Mouse (Mus musculus) C2C12 (cell line): Measurements from ENCODE around the gene Rrad.

Experiments
- CEBPB ChIP-seq: IDR thresholded peaks from one replicate; pipeline ENCODE4 v1.6.1; 2011; ENCODE audit warnings: low read depth, mild to moderate bottlenecking, control low read depth, moderate library complexity
- CTCF ChIP-seq: IDR thresholded peaks from one replicate; pipeline ENCODE4 v1.5.1; 2011; ENCODE audit not compliant: control insufficient read depth, insufficient read depth, insufficient read length
- FOSL1 ChIP-seq: IDR thresholded peaks from one replicate; pipeline ENCODE4 v1.8.0; 2011; ENCODE audit warnings: mild to moderate bottlenecking, low read length; ENCODE audit not compliant: poor library complexity, insufficient read depth, severe bottlenecking
- MAX ChIP-seq: IDR thresholded peaks from one replicate; pipeline ENCODE4 v1.6.1; 2011; ENCODE audit warnings: mild to moderate bottlenecking, control low read depth
- MYOD1 ChIP-seq: IDR thresholded peaks from one replicate; pipeline ENCODE4 v1.6.1; 2011; ENCODE audit warnings: low read depth; ENCODE audit not compliant: control insufficient read depth, insufficient read length
- MYOG ChIP-seq: IDR thresholded peaks from one replicate; pipeline ENCODE4 v1.6.1; 2011; ENCODE audit not compliant: control insufficient read depth, insufficient read length; ENCODE audit errors: extremely low read depth
- USF1 ChIP-seq: IDR thresholded peaks from one replicate; pipeline ENCODE4 v1.6.1; 2011; ENCODE audit warnings: low read depth, mild to moderate bottlenecking, control low read depth, moderate library complexity

- TF ChIP-seq CTCF: no peak
- no peak for TF ChIP-seq MYOD1
- TF ChIP-seq MAX: no peak
- no peak for TF ChIP-seq MYOG
- no peak for TF ChIP-seq CEBPB
- no peak for TF ChIP-seq FOSL1
- no peak for TF ChIP-seq USF1
Observed at GRCm38 (mm10) chr8:104594611-104595362, 36.3 kb downstream of the Rrad start.
